Mouse (Mus musculus) ES-Bruce4 (cell line): ENCODE measurements around the gene Dnali1.

ENCODE experiments used
- CTCF ChIP-seq: IDR thresholded peaks from one replicate; pipeline ENCODE4 v1.8.1; 2011; ENCODE audit warnings: low read depth, low read length
- EP300 ChIP-seq: IDR thresholded peaks from 2 replicates; pipeline ENCODE4 v1.6.1; 2011; ENCODE audit warnings: low read depth, low read length; ENCODE audit not compliant: insufficient read depth

DNA sequence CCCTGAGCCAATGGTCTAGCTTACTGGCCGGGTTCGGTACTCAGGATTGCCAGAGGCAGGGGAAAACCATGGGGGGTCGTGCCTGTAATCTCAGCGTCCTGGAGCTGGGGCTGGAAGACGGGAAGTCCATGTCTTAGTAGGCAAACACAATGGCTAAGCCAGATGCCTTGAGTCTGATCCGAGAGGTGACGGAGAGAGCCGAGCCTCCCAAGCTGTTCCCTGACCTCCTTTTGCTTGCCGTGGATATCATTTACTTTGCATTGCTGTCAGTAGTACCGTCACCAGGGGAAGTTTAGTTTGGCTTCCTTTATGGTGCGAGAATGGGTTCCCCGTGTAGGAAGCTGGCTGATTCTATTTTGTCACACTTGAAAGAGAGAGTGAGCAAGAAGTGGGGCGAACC lies 35.8 kb upstream of the Dnali1 start:
- TF ChIP-seq EP300 (no peak), CTCF (no peak)
